Mouse (Mus musculus) ES-Bruce4 (cell line): Measurements from ENCODE around the gene Ntn5.

ENCODE experiments used
- CTCF ChIP-seq: IDR thresholded peaks from one replicate; pipeline ENCODE4 v1.8.1; 2011; ENCODE audit warnings: low read depth, low read length
- EP300 ChIP-seq: IDR thresholded peaks from 2 replicates; pipeline ENCODE4 v1.6.1; 2011; ENCODE audit warnings: low read depth, low read length; ENCODE audit not compliant: insufficient read depth

GRCm38 (mm10) chr7:45730727-45731431, 47.1 kb downstream of the Ntn5 start:
- TF ChIP-seq CTCF (peak; percentile 90), EP300 (no peak)
